Mouse (Mus musculus) cerebellum, adult 2 months (tissue): ENCODE data around the gene Tcf20.
"Not testable (repeated sequence)": the region's sequence is repeated elsewhere in the genome, so short reads cannot be mapped to it uniquely, and the experiment has no call there.

Experiments
- CTCF ChIP-seq: fragments of 200-500 bp; IDR thresholded peaks from 2 replicates; pipeline ENCODE4 v1.5.1; 2011; ENCODE audit warnings: low read depth, mild to moderate bottlenecking, control low read depth, low read length, moderate library complexity, borderline replicate concordance; ENCODE audit not compliant: insufficient read depth
- POLR2A ChIP-seq: fragments of 200-500 bp; IDR thresholded peaks from 2 replicates; pipeline ENCODE4 v1.6.1; 2011; ENCODE audit warnings: low read length, control low read depth, borderline replicate concordance; ENCODE audit not compliant: insufficient read depth

DNA sequence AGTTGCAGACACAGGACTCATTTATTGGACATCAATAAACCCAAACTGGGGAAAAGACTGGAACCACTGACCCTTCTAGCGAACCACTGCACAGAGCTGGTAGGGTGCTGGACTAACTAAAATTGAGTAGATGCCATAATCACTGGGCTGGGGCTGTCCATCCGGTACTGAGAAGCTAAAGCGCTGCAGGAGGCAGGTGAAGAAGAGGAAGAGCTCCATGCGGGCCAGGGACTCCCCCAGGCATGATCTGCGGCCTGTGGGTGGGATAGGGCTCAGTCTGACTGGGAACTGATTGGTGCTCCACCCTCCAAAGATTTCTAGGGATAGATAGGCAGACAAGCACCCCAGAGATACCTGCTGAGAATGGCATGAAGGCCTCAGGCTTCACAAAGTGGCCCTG, 209.8 kb downstream of the Tcf20 start:
- not testable (repeated sequence) for TF ChIP-seq CTCF, POLR2A
